Mouse (Mus musculus) ES-Bruce4 (cell line): ENCODE data around the gene Stk11ip. TPM values are rescaled to one million over a fixed set of nuclear protein-coding genes. Genes with fewer than 3 reads are reported as not detected.

Experiments used
- H3K27ac ChIP-seq: 2 replicates; pipeline ENCODE4 v1.5.1; 2012; ENCODE audit warnings: low read length, inconsistent platforms; ENCODE audit not compliant: insufficient read depth
- H3K27me3 ChIP-seq: 2 replicates; pipeline ENCODE4 v1.6.1; 2012; ENCODE audit warnings: mild to moderate bottlenecking, low read length, inconsistent platforms; ENCODE audit not compliant: control insufficient read depth, poor library complexity, insufficient read depth, severe bottlenecking
- H3K36me3 ChIP-seq: 2 replicates; pipeline ENCODE4 v1.6.1; 2012; ENCODE audit warnings: inconsistent platforms, mild to moderate bottlenecking, low read length, moderate library complexity; ENCODE audit not compliant: control insufficient read depth, poor library complexity, insufficient read depth, severe bottlenecking
- H3K4me1 ChIP-seq: one replicate; pipeline ENCODE4 v1.8.1; 2011; ENCODE audit warnings: low read length; ENCODE audit not compliant: control insufficient read depth, insufficient read depth
- H3K4me3 ChIP-seq: 2 replicates; pipeline ENCODE4 v1.5.1; 2011; ENCODE audit warnings: low read depth, mild to moderate bottlenecking, low read length
- H3K9ac ChIP-seq: 2 replicates; pipeline ENCODE4 v1.6.1; 2012; ENCODE audit warnings: low read depth, mild to moderate bottlenecking, inconsistent platforms; ENCODE audit not compliant: poor library complexity, severe bottlenecking
- H3K9me3 ChIP-seq: replicated peaks from 2 replicates; pipeline ENCODE4 v1.6.1; 2012; ENCODE audit warnings: mild to moderate bottlenecking, low read length, inconsistent platforms; ENCODE audit not compliant: control insufficient read depth, poor library complexity, insufficient read depth, severe bottlenecking
- CTCF ChIP-seq: IDR thresholded peaks from one replicate; pipeline ENCODE4 v1.8.1; 2011; ENCODE audit warnings: low read depth, low read length
- EP300 ChIP-seq: IDR thresholded peaks from 2 replicates; pipeline ENCODE4 v1.6.1; 2011; ENCODE audit warnings: low read depth, low read length; ENCODE audit not compliant: insufficient read depth
- POLR2A ChIP-seq: IDR thresholded peaks from one replicate; pipeline ENCODE4 v1.8.1; 2011; ENCODE audit warnings: low read length; ENCODE audit not compliant: insufficient read depth
- polyA plus RNA-seq: library from polyadenylated mRNA; stranded (reverse); fragments of >200 nt; gene quantifications from 2 replicates; pipeline ENCODE4 v1.2.4, GENCODE M21; 2011; ENCODE audit warnings: low read depth; ENCODE audit not compliant: missing spikeins, insufficient read depth, insufficient read length

Stk11ip gene
- polyA plus RNA-seq, 1 experiment, result 22.7 TPM

GRCm38 (mm10) chr1:75545965-75546956 lies 24.9 kb downstream of the Stk11ip start, which contains the start of gene Slc4a3:
Gene Slc4a3, plus strand, starts transcription at chr1:75546266.
- peak within 1 kb of the TSS; percentile 74 for H3K4me3 ChIP-seq
- H3K4me1 ChIP-seq, result no peaks in the 10 kb centered on the region
- peak within 1 kb of the TSS; percentile 94 for H3K9ac ChIP-seq
- no peaks in the 10 kb centered on the region for H3K27me3 ChIP-seq
- H3K27ac ChIP-seq, result no peak within 1 kb of the TSS
- no peaks in the 10 kb centered on the region for H3K36me3 ChIP-seq
- no peaks in the 10 kb centered on the region for H3K9me3 ChIP-seq
- TF ChIP-seq CTCF (peak; percentile 37), EP300 (no peak)

- Histone ChIP-seq H3K9me3 (no peaks in the 10 kb centered on the region), H3K27ac (no peak overlapping the region), H3K27me3 (no peaks in the 10 kb centered on the region), H3K4me3 (no peak overlapping the region), H3K36me3 (no peaks in the 10 kb centered on the region), H3K4me1 (no peaks in the 10 kb centered on the region), H3K9ac (no peak overlapping the region)
- TF ChIP-seq EP300, result no peak
- no peak for TF ChIP-seq CTCF
- no peak for TF ChIP-seq POLR2A
Observed at GRCm38 (mm10) chr1:75547351-75547750, 26.0 kb downstream of the Stk11ip start.

- TF ChIP-seq POLR2A (no peak), EP300 (no peak), CTCF (no peak)
- Histone ChIP-seq H3K27ac (no peak overlapping the region), H3K4me1 (peaks cover 2% of the 10 kb centered on the region), H3K9ac (no peak overlapping the region), H3K4me3 (no peak overlapping the region), H3K36me3 (no peaks in the 10 kb centered on the region), H3K9me3 (no peaks in the 10 kb centered on the region), H3K27me3 (no peaks in the 10 kb centered on the region)
Observed at GRCm38 (mm10) chr1:75548083-75548482, 26.8 kb downstream of the Stk11ip start.

GRCm38 (mm10) chr1:75548871-75549270 lies 27.5 kb downstream of the Stk11ip start:
- Histone ChIP-seq H3K9me3 (no peaks in the 10 kb centered on the region), H3K27me3 (no peaks in the 10 kb centered on the region), H3K36me3 (no peaks in the 10 kb centered on the region), H3K4me3 (0 out of 2 replicates have a peak overlapping the region, but pooled peaks have one; percentile 19), H3K4me1 (peaks cover 2% of the 10 kb centered on the region), H3K9ac (no peak overlapping the region), H3K27ac (no peak overlapping the region)
- TF ChIP-seq CTCF (no peak), EP300 (no peak), POLR2A (no peak)

- Histone ChIP-seq H3K4me1 (peaks cover 2% of the 10 kb centered on the region), H3K36me3 (no peaks in the 10 kb centered on the region), H3K27me3 (no peaks in the 10 kb centered on the region), H3K27ac (no peak overlapping the region), H3K9me3 (no peaks in the 10 kb centered on the region), H3K9ac (no peak overlapping the region), H3K4me3 (no peak overlapping the region)
- TF ChIP-seq CTCF, result no peak
- TF ChIP-seq EP300, result no peak
- no peak for TF ChIP-seq POLR2A
Observed at GRCm38 (mm10) chr1:75549289-75550279, 28.3 kb downstream of the Stk11ip start.
